Mouse (Mus musculus) frontal cortex, adult 2 months (tissue): ENCODE results near the gene Olfr60. TPM values are rescaled to one million over a fixed set of nuclear protein-coding genes. Genes with fewer than 3 reads are reported as not detected.

Experiments used
- DNase-seq, 2 experiments: peaks; one replicate each; pipeline ENCODE4 v3.0.0; 2022; ENCODE audit warnings: low spot score in 1 of 2; ENCODE audit errors: extremely low spot score in 1 of 2
- polyA plus RNA-seq: library from polyadenylated mRNA; depleted of rRNA; stranded (reverse); fragments of >200 nt; gene quantifications from 2 replicates; pipeline ENCODE4 v1.2.3, GENCODE M21; 2012; rRNA removed

The Olfr60 gene
- polyA plus RNA-seq: 0.04 and 0.27 TPM in 2 replicates

DNA sequence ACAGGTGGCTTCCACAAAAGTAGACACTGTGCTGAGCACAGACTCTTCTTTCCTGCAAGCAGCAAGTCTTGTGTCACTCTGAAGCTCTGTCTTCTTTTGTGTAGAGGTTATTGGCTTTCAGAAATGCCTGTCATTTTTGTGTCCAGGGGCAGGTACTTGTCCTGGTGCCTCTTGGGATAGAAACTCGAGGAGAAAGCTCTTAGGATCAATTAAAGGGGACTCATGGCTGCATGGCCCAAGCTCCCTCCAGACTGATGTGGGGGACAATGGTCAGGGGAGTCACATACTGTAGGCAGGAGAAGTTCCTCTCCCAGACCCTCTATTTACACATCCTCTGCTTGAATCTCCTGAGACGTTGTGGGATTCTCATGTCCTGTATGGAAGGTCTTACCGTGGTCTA is at the start of gene Olfr60:
Olfr60 (minus strand) TSS at position 101 of the 400 bp plus-strand sequence.
- DNase-seq: no peak

DNA sequence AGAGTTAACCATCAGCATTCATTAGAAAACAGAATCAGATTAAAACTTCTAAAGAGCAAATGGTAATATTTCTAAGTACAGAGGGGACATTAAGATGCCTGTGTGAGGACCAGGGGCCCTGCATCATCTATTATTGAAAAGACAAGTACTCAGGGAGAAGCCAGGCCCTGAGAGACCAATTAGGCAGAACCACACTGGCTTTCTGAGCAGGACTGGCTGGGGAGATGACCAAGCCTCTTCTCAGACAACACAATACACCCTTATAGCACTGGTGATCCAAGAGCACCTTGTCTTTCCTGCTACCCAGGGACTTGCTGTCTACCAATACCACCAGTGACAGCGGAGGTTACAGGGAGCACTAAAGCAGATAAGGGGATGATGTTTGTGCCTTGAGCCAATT is 41.3 kb upstream of the Olfr60 start, which contains the start of gene Olfr531:
Olfr531 (minus strand) TSS at position 101 of the 400 bp plus-strand sequence.
- DNase-seq: no peak

- no peak for DNase-seq
These were observed 15.4 kb upstream of the Olfr60 start for GRCm38 (mm10) chr7:140376911-140377310.

- DNase-seq: no peak
These were observed 14.8 kb upstream of the Olfr60 start, which contains the start of gene Olfr530 for GRCm38 (mm10) chr7:140376231-140376630. Gene Olfr530 (minus strand): TSS chr7:140376331.

GRCm38 (mm10) chr7:140374300-140374699 is 12.8 kb upstream of the Olfr60 start:
- DNase-seq: no peak

GRCm38 (mm10) chr7:140333717-140334116 is 27.8 kb downstream of the Olfr60 start, which contains the start of gene Olfr527:
Gene Olfr527 (plus strand): TSS chr7:140334017.
- no peak for DNase-seq

GRCm38 (mm10) chr7:140329766-140330304 is 31.6 kb downstream of the Olfr60 start:
- no peak for DNase-seq

GRCm38 (mm10) chr7:140321135-140321534 is 40.3 kb downstream of the Olfr60 start:
- no peak for DNase-seq

GRCm38 (mm10) chr7:140320558-140320957 is 40.9 kb downstream of the Olfr60 start, which contains the start of gene Olfr525:
Gene Olfr525 (plus strand): TSS chr7:140320858.
- no peak for DNase-seq

- DNase-seq: no peak
These were observed 41.5 kb downstream of the Olfr60 start for GRCm38 (mm10) chr7:140319861-140320385.

DNA sequence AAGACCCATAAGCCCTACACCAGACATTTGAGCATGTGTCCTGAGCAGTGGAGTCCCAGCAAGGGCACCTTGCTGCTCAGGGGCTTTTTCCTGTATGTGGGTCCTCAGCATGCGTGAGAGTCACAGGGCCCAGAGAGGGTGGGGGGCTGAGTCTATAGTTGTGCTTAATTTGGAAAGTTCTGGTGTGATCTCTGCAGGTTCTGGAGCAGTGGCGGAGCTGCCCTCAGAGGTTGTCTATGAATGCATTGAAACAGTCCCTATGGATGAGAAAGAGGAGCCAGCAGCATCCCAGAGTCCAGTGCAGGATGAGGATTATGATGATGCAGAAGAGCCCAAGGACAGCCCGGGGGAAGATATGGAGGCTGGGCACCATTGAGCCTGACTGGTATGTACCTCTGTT is 62.1 kb downstream of the Olfr60 start:
- no peak for DNase-seq

- DNase-seq: no peak
These were observed 64.6 kb downstream of the Olfr60 start for GRCm38 (mm10) chr7:140296876-140297275.

DNA sequence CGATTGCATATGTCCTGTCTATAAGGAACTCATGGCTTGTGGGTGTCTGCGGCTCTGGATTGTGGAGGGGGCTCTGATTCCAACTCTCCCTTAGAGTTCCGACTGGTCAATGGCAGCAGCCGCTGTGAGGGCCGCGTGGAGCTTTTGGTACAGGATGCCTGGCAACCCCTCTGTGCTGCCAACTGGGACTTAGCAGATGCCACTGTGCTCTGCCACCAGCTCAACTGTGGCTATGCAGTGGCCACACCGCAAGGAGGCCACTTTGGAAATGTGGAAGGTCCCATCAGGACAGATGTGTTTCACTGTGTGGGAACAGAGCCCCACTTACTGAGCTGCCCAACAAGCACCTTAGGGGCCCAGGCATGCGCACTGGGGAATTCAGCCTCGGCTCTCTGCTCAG is 65.7 kb downstream of the Olfr60 start:
- no peak for DNase-seq

Other genes starting within 250 kb of the Olfr60 start
- gene Paox, start 245.9 kb downstream of the Olfr60 start, polyA plus RNA-seq: 3.7 and 5.0 TPM in 2 replicates
- gene Echs1, start 245.2 kb downstream of the Olfr60 start, polyA plus RNA-seq: 62.3 and 72.0 TPM in 2 replicates
- 41.5 and 43.0 TPM in 2 replicates for gene Mtg1, start 224.1 kb downstream of the Olfr60 start, polyA plus RNA-seq
- 103 and 125 TPM in 2 replicates for gene Sprn, start 206.8 kb downstream of the Olfr60 start, polyA plus RNA-seq
- gene Olfr522, start 196.9 kb downstream of the Olfr60 start, polyA plus RNA-seq: not detected in 2 replicates
- 0.04 and 0.08 TPM in 2 replicates for gene Olfr523, start 188.5 kb downstream of the Olfr60 start, polyA plus RNA-seq
- not detected in 2 replicates for gene Olfr524, start 155.7 kb downstream of the Olfr60 start, polyA plus RNA-seq
- gene Cd163l1, start 143.4 kb downstream of the Olfr60 start, polyA plus RNA-seq: 0.17 and 0.24 TPM in 2 replicates
- gene 5830411N06Rik, start 114.4 kb downstream of the Olfr60 start, polyA plus RNA-seq: 0.04 and 0.06 TPM in 2 replicates
- gene Olfr525, start 40.8 kb downstream of the Olfr60 start, polyA plus RNA-seq: not detected in 2 replicates
- gene Olfr527, start 27.7 kb downstream of the Olfr60 start, polyA plus RNA-seq: 0.04 TPM in 1 of 2 replicates, not detected in the other
- not detected in 2 replicates for gene Olfr530, start 14.7 kb upstream of the Olfr60 start, polyA plus RNA-seq
- gene Olfr531, start 41.2 kb upstream of the Olfr60 start, polyA plus RNA-seq: 0.13 TPM in 1 of 2 replicates, not detected in the other
- 0.02 and 0.11 TPM in 2 replicates for gene Olfr532, start 60.0 kb upstream of the Olfr60 start, polyA plus RNA-seq
- 0.06 and 0.32 TPM in 2 replicates for gene Olfr533, start 101.7 kb upstream of the Olfr60 start, polyA plus RNA-seq
- gene Olfr535, start 122.5 kb upstream of the Olfr60 start, polyA plus RNA-seq: 0.02 TPM in 1 of 2 replicates, not detected in the other
- 0.02 and 0.06 TPM in 2 replicates for gene Olfr536, start 145.7 kb upstream of the Olfr60 start, polyA plus RNA-seq
- not detected in 2 replicates for gene Olfr538, start 206.2 kb upstream of the Olfr60 start, polyA plus RNA-seq
- 0.02 TPM in 1 of 2 replicates, not detected in the other for gene Olfr46, start 239.6 kb upstream of the Olfr60 start, polyA plus RNA-seq